Mouse (Mus musculus): ENCODE results near the gene Malrd1. TPM values are rescaled to one million over a fixed set of nuclear protein-coding genes. Genes with fewer than 3 reads are reported as not detected.

Malrd1 gene
- polyA plus RNA-seq, 1 experiment from 2014 or later, result not detected

DNA sequence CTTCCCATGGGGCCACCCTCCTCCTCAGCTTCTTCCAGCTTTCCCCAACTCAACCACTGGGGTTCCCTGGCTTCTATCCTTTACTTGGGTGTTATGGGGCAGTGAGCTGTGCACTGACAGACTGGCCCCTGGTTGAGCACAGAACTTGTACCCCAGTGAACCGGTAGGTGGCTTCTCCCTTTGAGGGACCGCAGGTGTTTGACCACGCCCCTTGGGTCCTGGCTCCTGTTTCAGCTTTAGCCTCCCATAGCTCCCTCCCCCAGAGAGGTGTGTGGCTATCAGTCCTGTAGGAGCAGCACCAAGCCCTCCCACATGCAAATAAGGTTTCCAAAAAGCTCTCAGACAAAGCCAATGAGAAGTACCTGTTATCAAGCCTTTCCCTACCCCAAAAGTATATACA lies 584.4 kb downstream of the Malrd1 start:
- no peak overlapping the region for H3K27ac ChIP-seq
- no peaks in the 10 kb centered on the region for H3K27me3 ChIP-seq
- no peaks in the 10 kb centered on the region for H3K36me3 ChIP-seq
- H3K4me3 ChIP-seq, result no peak overlapping the region
- 51% methylated on average over 3 of the region's 3 CpGs for WGBS
- no peak overlapping the region for H3K9ac ChIP-seq
- H3K9me3 ChIP-seq, result no peaks in the 10 kb centered on the region
- no peak for ATAC-seq (ENCODE audit: insufficient number of reproducible peaks, insufficient read depth, low FRiP score, low TSS enrichment, low read depth)
- H3K4me2 ChIP-seq, result no peak overlapping the region
- no peaks in the 10 kb centered on the region for H3K4me1 ChIP-seq

GRCm38 (mm10) chr2:16113333-16113732 lies 587.1 kb downstream of the Malrd1 start:
- no peak overlapping the region for H3K27ac ChIP-seq
- no peaks in the 10 kb centered on the region for H3K9me3 ChIP-seq
- no peak overlapping the region for H3K4me3 ChIP-seq
- H3K9ac ChIP-seq, result no peak overlapping the region
- 70% methylated on average over 2 of the region's 2 CpGs for WGBS
- H3K36me3 ChIP-seq, result no peaks in the 10 kb centered on the region
- no peak overlapping the region for H3K4me2 ChIP-seq
- H3K27me3 ChIP-seq, result no peaks in the 10 kb centered on the region
- H3K4me1 ChIP-seq, result no peaks in the 10 kb centered on the region
- ATAC-seq (ENCODE audit: insufficient number of reproducible peaks, insufficient read depth, low FRiP score, low TSS enrichment, low read depth), result no peak

GRCm38 (mm10) chr2:16147999-16148398 lies 621.7 kb downstream of the Malrd1 start:
- Histone ChIP-seq H3K9ac (no peak overlapping the region), H3K27ac (no peak overlapping the region), H3K27me3 (no peaks in the 10 kb centered on the region), H3K4me2 (no peak overlapping the region), H3K36me3 (no peaks in the 10 kb centered on the region), H3K4me1 (peaks cover 4% of the 10 kb centered on the region; the same call in 1 of the 2 replicates), H3K4me3 (no peak overlapping the region), H3K9me3 (no peaks in the 10 kb centered on the region)
- WGBS, result 46% methylated on average over 1 of the region's 1 CpGs
- ATAC-seq (ENCODE audit: insufficient number of reproducible peaks, insufficient read depth, low FRiP score, low TSS enrichment, low read depth), result no peak

DNA sequence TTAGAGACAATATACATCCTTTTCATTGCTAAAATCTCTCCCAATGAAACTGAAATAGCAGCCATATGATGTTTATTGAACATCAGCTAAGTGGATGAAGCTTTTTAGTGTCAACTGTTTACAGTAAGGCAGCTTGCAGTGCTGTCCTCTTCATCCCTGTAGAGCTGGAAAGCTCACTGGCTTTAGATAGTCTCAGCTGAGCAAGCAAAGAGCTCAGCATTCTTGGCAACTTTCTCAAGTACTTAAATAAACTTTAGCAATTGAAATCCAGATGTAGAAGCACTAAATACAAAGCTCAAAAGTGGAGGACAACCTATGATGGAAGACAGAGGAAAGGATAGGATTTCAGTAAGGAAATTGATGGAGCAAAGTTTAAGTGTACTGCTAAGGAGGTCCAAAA lies 626.3 kb downstream of the Malrd1 start:
- no peak overlapping the region for H3K4me3 ChIP-seq
- no peak overlapping the region for H3K27ac ChIP-seq
- no peak overlapping the region for H3K9ac ChIP-seq
- ATAC-seq (ENCODE audit: insufficient number of reproducible peaks, insufficient read depth, low FRiP score, low TSS enrichment, low read depth), result no peak
- no peaks in the 10 kb centered on the region for H3K36me3 ChIP-seq
- peaks cover 4% of the 10 kb centered on the region; the same call in 1 of the 2 replicates for H3K4me1 ChIP-seq
- H3K9me3 ChIP-seq, result no peaks in the 10 kb centered on the region
- H3K27me3 ChIP-seq, result no peaks in the 10 kb centered on the region
- H3K4me2 ChIP-seq, result no peak overlapping the region

DNA sequence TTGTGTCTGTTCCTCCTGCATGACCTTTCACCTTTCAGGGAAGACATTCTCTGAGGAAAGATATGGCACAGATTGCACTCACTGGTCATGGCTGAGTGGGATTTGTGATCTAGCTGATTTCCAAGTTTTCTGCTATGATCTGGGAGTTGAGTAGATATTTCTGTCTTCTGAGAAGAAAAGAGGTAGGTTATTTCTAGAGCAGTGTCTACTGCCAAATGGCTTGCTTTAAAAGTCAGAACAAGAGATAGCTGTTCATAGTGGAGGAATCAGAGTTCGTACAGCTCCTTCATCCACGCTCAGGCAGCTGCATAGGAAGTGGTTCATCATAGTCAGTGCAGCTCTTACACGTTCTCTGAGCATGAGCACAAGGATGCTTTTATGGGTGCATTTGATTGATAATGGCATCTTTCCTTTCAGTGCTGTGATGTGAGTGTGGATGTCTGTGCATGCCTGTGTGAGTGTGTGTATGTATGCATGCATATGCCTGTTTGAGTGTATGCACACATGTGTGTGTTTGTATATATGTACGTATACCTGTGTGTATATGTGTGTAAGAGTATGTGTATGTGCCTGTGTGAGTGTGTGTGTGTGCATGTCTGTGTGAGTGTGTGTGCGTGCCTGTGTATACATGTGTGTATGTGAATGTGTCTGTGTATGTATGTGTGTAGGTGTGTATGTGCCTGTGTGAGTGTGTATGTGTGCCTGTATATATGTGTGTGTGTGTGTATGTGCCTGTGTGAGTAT lies 637.1 kb downstream of the Malrd1 start:
- Histone ChIP-seq H3K4me2 (no peak overlapping the region), H3K27me3 (no peaks in the 10 kb centered on the region), H3K9me3 (no peaks in the 10 kb centered on the region), H3K27ac (no peak overlapping the region), H3K4me3 (no peak overlapping the region), H3K36me3 (no peaks in the 10 kb centered on the region), H3K4me1 (no peaks in the 10 kb centered on the region), H3K9ac (no peak overlapping the region)
- WGBS, result 69% methylated on average over 5 of the region's 5 CpGs
- no peak for ATAC-seq (ENCODE audit: insufficient number of reproducible peaks, insufficient read depth, low FRiP score, low TSS enrichment, low read depth)

DNA sequence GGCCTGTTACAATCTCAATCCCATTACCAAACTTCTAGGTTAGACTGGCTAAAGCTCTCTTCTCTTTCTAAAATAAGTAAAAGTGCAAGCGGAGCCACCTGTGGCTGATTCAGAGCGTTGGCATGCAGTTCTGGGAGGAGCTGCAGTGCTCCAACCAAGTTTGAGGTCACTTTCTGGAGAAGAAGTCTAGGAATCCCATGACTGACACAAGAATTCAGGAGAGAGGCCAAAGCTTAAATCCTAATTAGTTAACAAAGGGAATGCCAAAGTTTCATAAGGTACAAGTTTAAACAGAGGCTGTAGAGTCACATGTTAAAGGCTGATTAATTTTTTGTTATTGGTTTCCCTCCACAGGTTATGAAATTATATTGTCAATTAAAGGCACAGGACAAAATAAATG lies 642.3 kb downstream of the Malrd1 start:
- no peak for ATAC-seq (ENCODE audit: insufficient number of reproducible peaks, insufficient read depth, low FRiP score, low TSS enrichment, low read depth)
- Histone ChIP-seq H3K27me3 (no peaks in the 10 kb centered on the region), H3K4me3 (no peak overlapping the region), H3K4me2 (no peak overlapping the region), H3K27ac (no peak overlapping the region), H3K9me3 (no peaks in the 10 kb centered on the region), H3K4me1 (no peaks in the 10 kb centered on the region), H3K9ac (no peak overlapping the region), H3K36me3 (no peaks in the 10 kb centered on the region)
- 65% methylated on average over 2 of the region's 2 CpGs for WGBS

DNA sequence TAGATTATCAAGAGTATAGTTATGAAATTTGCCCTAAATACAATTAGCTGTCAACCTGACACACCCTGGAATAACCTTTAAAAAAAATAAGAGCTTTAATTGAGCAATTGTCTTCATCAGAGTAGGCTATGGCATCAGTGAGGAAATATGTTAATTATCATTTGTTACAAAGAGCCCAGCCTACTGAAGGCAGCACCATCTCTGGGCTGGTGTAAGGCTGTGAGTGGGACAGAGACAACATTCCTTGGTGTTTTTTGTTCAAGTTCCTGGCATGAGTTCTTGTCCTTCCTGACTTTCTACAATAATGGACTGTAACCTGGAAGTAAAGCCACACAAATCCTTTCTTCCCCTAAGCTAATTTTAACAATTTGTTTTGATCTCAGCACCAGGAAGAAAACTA lies 645.8 kb downstream of the Malrd1 start:
- H3K9me3 ChIP-seq, result no peaks in the 10 kb centered on the region
- no peaks in the 10 kb centered on the region for H3K27me3 ChIP-seq
- no peak overlapping the region for H3K27ac ChIP-seq
- H3K4me3 ChIP-seq, result no peak overlapping the region
- no peak overlapping the region for H3K9ac ChIP-seq
- H3K4me2 ChIP-seq, result no peak overlapping the region
- ATAC-seq (ENCODE audit: insufficient number of reproducible peaks, insufficient read depth, low FRiP score, low TSS enrichment, low read depth), result no peak
- H3K36me3 ChIP-seq, result no peaks in the 10 kb centered on the region
- H3K4me1 ChIP-seq, result no peaks in the 10 kb centered on the region

GRCm38 (mm10) chr2:16173355-16173754 lies 647.1 kb downstream of the Malrd1 start:
- H3K27me3 ChIP-seq, result no peaks in the 10 kb centered on the region
- no peak overlapping the region for H3K9ac ChIP-seq
- no peak overlapping the region for H3K4me3 ChIP-seq
- H3K4me2 ChIP-seq, result no peak overlapping the region
- 21% methylated on average over 2 of the region's 2 CpGs for WGBS
- H3K4me1 ChIP-seq, result no peaks in the 10 kb centered on the region
- no peak overlapping the region for H3K27ac ChIP-seq
- H3K36me3 ChIP-seq, result no peaks in the 10 kb centered on the region
- H3K9me3 ChIP-seq, result no peaks in the 10 kb centered on the region
- ATAC-seq (ENCODE audit: insufficient number of reproducible peaks, insufficient read depth, low FRiP score, low TSS enrichment, low read depth), result no peak

DNA sequence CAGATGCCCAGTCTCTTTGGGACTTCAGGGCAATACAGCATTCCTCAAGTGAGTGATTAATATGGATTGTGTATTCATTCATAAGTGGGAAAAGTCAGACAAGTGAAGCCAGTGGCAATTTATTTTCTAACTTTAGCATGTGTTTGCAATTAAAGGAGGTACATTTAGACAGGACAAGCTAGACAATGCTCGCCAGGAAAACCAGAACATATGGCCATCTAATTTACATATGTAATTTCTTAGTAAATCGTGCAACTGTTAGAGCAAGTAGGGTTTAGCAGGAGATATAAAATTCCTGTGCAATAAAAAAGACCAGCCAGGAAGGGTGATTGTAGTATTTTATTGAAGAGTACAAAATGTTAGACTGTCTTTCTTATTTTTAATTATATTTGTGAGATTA lies 655.9 kb downstream of the Malrd1 start:
- ATAC-seq (ENCODE audit: insufficient number of reproducible peaks, insufficient read depth, low FRiP score, low TSS enrichment, low read depth), result no peak
- Histone ChIP-seq H3K4me2 (no peak overlapping the region), H3K4me1 (no peaks in the 10 kb centered on the region), H3K27ac (no peak overlapping the region), H3K9me3 (no peaks in the 10 kb centered on the region), H3K9ac (no peak overlapping the region), H3K4me3 (no peak overlapping the region), H3K36me3 (no peaks in the 10 kb centered on the region), H3K27me3 (no peaks in the 10 kb centered on the region)
- 33% methylated on average over 2 of the region's 2 CpGs for WGBS

DNA sequence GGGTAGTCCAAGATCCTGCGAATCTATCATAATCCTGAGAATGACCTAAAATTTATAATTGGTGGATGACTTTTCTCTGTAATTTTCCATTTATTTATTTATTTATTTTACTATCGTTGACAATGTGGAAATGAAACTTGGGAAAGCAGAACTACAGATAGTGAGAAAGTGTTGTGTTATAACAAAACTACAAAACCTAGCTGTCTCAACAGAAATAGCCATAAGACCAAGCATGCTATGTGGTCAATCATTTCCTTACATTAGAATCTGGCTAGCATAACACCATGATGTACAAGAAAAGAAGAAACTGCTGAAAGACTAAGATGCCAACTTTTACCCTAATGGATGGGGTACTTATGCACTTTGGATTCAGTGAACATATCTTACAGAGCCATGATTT lies 656.9 kb downstream of the Malrd1 start:
- Histone ChIP-seq H3K4me2 (no peak overlapping the region), H3K27me3 (no peaks in the 10 kb centered on the region), H3K4me3 (no peak overlapping the region), H3K4me1 (no peaks in the 10 kb centered on the region), H3K27ac (no peak overlapping the region), H3K9ac (no peak overlapping the region), H3K36me3 (no peaks in the 10 kb centered on the region), H3K9me3 (no peaks in the 10 kb centered on the region)
- WGBS, result 93% methylated on average over 2 of the region's 2 CpGs
- no peak for ATAC-seq (ENCODE audit: insufficient number of reproducible peaks, insufficient read depth, low FRiP score, low TSS enrichment, low read depth)

- 69% methylated on average over 2 of the region's 2 CpGs for WGBS
Observed at GRCm38 (mm10) chr2:16210016-16210415, 683.7 kb downstream of the Malrd1 start.

GRCm38 (mm10) chr2:16212752-16213151 lies 686.5 kb downstream of the Malrd1 start:
- no peak overlapping the region for H3K27ac ChIP-seq
- no peaks in the 10 kb centered on the region for H3K36me3 ChIP-seq
- no peak for ATAC-seq (ENCODE audit: insufficient number of reproducible peaks, insufficient read depth, low FRiP score, low TSS enrichment, low read depth)
- no peak overlapping the region for H3K4me2 ChIP-seq
- no peaks in the 10 kb centered on the region for H3K9me3 ChIP-seq
- H3K9ac ChIP-seq, result no peak overlapping the region
- no peaks in the 10 kb centered on the region for H3K27me3 ChIP-seq
- H3K4me3 ChIP-seq, result no peak overlapping the region
- H3K4me1 ChIP-seq, result no peaks in the 10 kb centered on the region

More at GRCm38 (mm10) chr2:16210016-16210415, 683.7 kb downstream of the Malrd1 start:
- no peak overlapping the region for H3K4me3 ChIP-seq
- no peak overlapping the region for H3K27ac ChIP-seq
- H3K9me3 ChIP-seq, result no peaks in the 10 kb centered on the region
- ATAC-seq (ENCODE audit: insufficient number of reproducible peaks, insufficient read depth, low FRiP score, low TSS enrichment, low read depth), result no peak
- no peak overlapping the region for H3K4me2 ChIP-seq
- H3K9ac ChIP-seq, result no peak overlapping the region
- no peaks in the 10 kb centered on the region for H3K36me3 ChIP-seq
- no peaks in the 10 kb centered on the region for H3K4me1 ChIP-seq
- H3K27me3 ChIP-seq, result no peaks in the 10 kb centered on the region
